20 mouse cellular contexts compared by ENCODE assay signal in genomic region chr15:84641948-84642347, GRCm38 (mm10). TPM values are rescaled to one million over a fixed set of nuclear protein-coding genes. Genes with fewer than 3 reads are reported as not detected.
DNase-seq lines count a peak whose midpoint lies in the region; ATAC-seq lines count a peak whose summit lies in the region.
"Had no signal": no experiment of that assay in that cellular context is flagged by ENCODE, and none has a peak within 500 bp of the region (broad histone marks: within the 10 kb centered on the region; RNA-seq: fewer than 3 reads in every experiment).

No protein-coding gene starts in this region.

- H3K4me3 ChIP-seq in heart, embryonic 11.5 days (ENCODE audit: low read depth, low read length), result no peak overlapping the region
- H3K4me3 ChIP-seq in midbrain, embryonic 10.5 days, result no peak overlapping the region
- no peak overlapping the region for H3K4me3 ChIP-seq in midbrain, embryonic 14.5 days (replicated peaks; ENCODE audit: low read depth, low read length)
- H3K4me3 ChIP-seq: erythroblast, embryonic 14.5 days; hindbrain, embryonic 12.5 days; liver, embryonic 12.5 days had no signal

- no peak overlapping the region for H3K9ac ChIP-seq in heart, embryonic 11.5 days (ENCODE audit: low read depth, low read length)
- no peak overlapping the region for H3K9ac ChIP-seq in midbrain, embryonic 14.5 days (replicated peaks; ENCODE audit: low read length)
- H3K9ac ChIP-seq: forebrain, postnatal 0 days; hindbrain, embryonic 12.5 days; liver, embryonic 12.5 days had no signal

- H3K27ac ChIP-seq in heart, embryonic 11.5 days (ENCODE audit: low read depth, low read length), result no peak overlapping the region
- H3K27ac ChIP-seq in midbrain, embryonic 10.5 days (replicated peaks), result 0 out of 2 replicates have a peak overlapping the region, but pooled peaks have one; percentile 49
- H3K27ac ChIP-seq in midbrain, embryonic 14.5 days (replicated peaks; ENCODE audit: low read depth, low read length), result no peak overlapping the region
- H3K27ac ChIP-seq: hindbrain, embryonic 12.5 days; kidney, postnatal 0 days; liver, embryonic 12.5 days; macrophage had no signal

- peak; percentile 52 for DNase-seq in heart, adult 8-10 months (ENCODE audit: low spot score)
- DNase-seq in midbrain, embryonic 10.5 days (ENCODE audit: low spot score), result no peak
- no peak for DNase-seq in midbrain, embryonic 14.5 days
- DNase-seq in fibroblast of lung, adult 2 months (ENCODE audit: low read depth), result peak; percentile 93
- peak; percentile 78 for DNase-seq in skeletal muscle tissue, adult 2 months (ENCODE audit: low read depth, low spot score)
- no peak for DNase-seq in adrenal gland, adult (ENCODE audit: inconsistent age in 2 of 2, low spot score in 1 of 2)
- no peak for DNase-seq in left cerebral cortex, postnatal 14 days (ENCODE audit: low spot score in 2 of 2)
- DNase-seq: adrenal gland, postnatal 25 days; cerebellum, adult 9-10 months; forebrain, postnatal 0 days; thymus, adult 18-20 months had no signal

- WGBS in heart, embryonic 11.5 days (ENCODE audit: insufficient replicate concordance), result 92% methylated on average over 1 of the region's 1 CpGs
- WGBS in midbrain, embryonic 10.5 days, result 94% methylated on average over 1 of the region's 1 CpGs
- WGBS in midbrain, embryonic 14.5 days, result 94% methylated on average over 1 of the region's 1 CpGs

- H3K27me3 ChIP-seq in heart, embryonic 11.5 days (ENCODE audit: control insufficient read depth, insufficient read depth, low read length), result no peaks in the 10 kb centered on the region
- no peaks in the 10 kb centered on the region for H3K27me3 ChIP-seq in midbrain, embryonic 10.5 days (ENCODE audit: low read depth, poor library complexity, severe bottlenecking)
- no peaks in the 10 kb centered on the region for H3K27me3 ChIP-seq in midbrain, embryonic 14.5 days (ENCODE audit: control insufficient read depth, insufficient read depth, low read length)
- H3K27me3 ChIP-seq: liver, embryonic 12.5 days had no signal

- intact Hi-C loops in left cerebral cortex, postnatal 14 days (cut with DNase I), result no loop called here

- H3K4me1 ChIP-seq in heart, embryonic 11.5 days (ENCODE audit: control insufficient read depth, insufficient read depth, low read length), result peaks cover 41% of the 10 kb centered on the region
- peaks cover 28% of the 10 kb centered on the region for H3K4me1 ChIP-seq in midbrain, embryonic 10.5 days
- no peaks in the 10 kb centered on the region for H3K4me1 ChIP-seq in midbrain, embryonic 14.5 days (ENCODE audit: control insufficient read depth, insufficient read depth, low read length)

- H3K4me2 ChIP-seq in heart, embryonic 11.5 days, result no peak overlapping the region
- no peak overlapping the region for H3K4me2 ChIP-seq in midbrain, embryonic 14.5 days (ENCODE audit: low read length)
- H3K4me2 ChIP-seq: hindbrain, embryonic 12.5 days; liver, embryonic 12.5 days had no signal

- ATAC-seq in heart, embryonic 11.5 days (replicated peaks; ENCODE audit: insufficient number of reproducible peaks, low FRiP score, low TSS enrichment), result no peak
- ATAC-seq in midbrain, embryonic 14.5 days (ENCODE audit: low FRiP score, low TSS enrichment), result no peak
- ATAC-seq: forebrain, postnatal 0 days; intestine, embryonic 16.5 days; liver, embryonic 12.5 days; midbrain, embryonic 16.5 days had no signal

- H3K36me3 ChIP-seq in heart, embryonic 11.5 days (ENCODE audit: control insufficient read depth, insufficient read depth, low read length), result no peaks in the 10 kb centered on the region
- H3K36me3 ChIP-seq in midbrain, embryonic 10.5 days, result no peaks in the 10 kb centered on the region
- no peaks in the 10 kb centered on the region for H3K36me3 ChIP-seq in midbrain, embryonic 14.5 days (ENCODE audit: control insufficient read depth, insufficient read depth, low read length)
- H3K36me3 ChIP-seq: G1E; hindbrain, embryonic 12.5 days; liver, embryonic 12.5 days had no signal

- H3K9me3 ChIP-seq in heart, embryonic 11.5 days (replicated peaks; ENCODE audit: control insufficient read depth, low read length), result peaks cover 5% of the 10 kb centered on the region
- peaks cover 4% of the 10 kb centered on the region; the same call in 1 of the 2 replicates for H3K9me3 ChIP-seq in midbrain, embryonic 10.5 days (replicated peaks)
- H3K9me3 ChIP-seq in midbrain, embryonic 14.5 days (ENCODE audit: control insufficient read depth, low read length), result no peaks in the 10 kb centered on the region; the same call in 1 of the 2 replicates
- H3K9me3 ChIP-seq: hindbrain, embryonic 12.5 days; liver, embryonic 12.5 days had no signal

RNA-seq across cellular contexts. Expression of gene Prr5, which starts 27.5 kb away (rescaled TPM):
- total RNA-seq in heart, adult 8-10 months (2022), result 1 to 10 TPM; 2.5 to 4.3 (median 3.1) TPM
- polyA plus RNA-seq in heart, embryonic 11.5 days (2014; fragmentation: Nextera tagmentation; extraction: Ambion mirVana), result 18.0 and 19.9 TPM in 2 replicates
- polyA plus RNA-seq in midbrain, embryonic 10.5 days (2016; fragmentation: Nextera tagmentation; extraction: Ambion mirVana), result 14.7 and 17.1 TPM in 2 replicates
- polyA plus RNA-seq in midbrain, embryonic 14.5 days (2014; fragmentation: Nextera tagmentation; extraction: Ambion mirVana), result 19.5 and 19.9 TPM in 2 replicates
- total RNA-seq in left cerebral cortex, postnatal 14 days (2021), result 10 to 100 TPM; 11.9 to 13.7 TPM
- total RNA-seq: G1E had no signal
- polyA plus RNA-seq: G1E had no signal

Comparison
In these comparisons a context has a peak if more than half of its experiments do, and no peak if none do; other contexts are left out.
1. DNase-seq: peak in heart, adult 8-10 months (single experiment), fibroblast of lung, adult 2 months (single experiment) and skeletal muscle tissue, adult 2 months (single experiment); none in midbrain, embryonic 10.5 days (single experiment), midbrain, embryonic 14.5 days (single experiment), adrenal gland, adult (0 of 2) and left cerebral cortex, postnatal 14 days (0 of 2).